Mouse (Mus musculus): Measurements from ENCODE around the gene Errfi1. TPM values are rescaled to one million over a fixed set of nuclear protein-coding genes. Genes with fewer than 3 reads are reported as not detected.
"Not testable (repeated sequence)": the region's sequence is repeated elsewhere in the genome, so short reads cannot be mapped to it uniquely, and the experiment has no call there.

Gene Errfi1
- polyA plus RNA-seq, 1 experiment from 2014 or later: 36.4 TPM

DNA sequence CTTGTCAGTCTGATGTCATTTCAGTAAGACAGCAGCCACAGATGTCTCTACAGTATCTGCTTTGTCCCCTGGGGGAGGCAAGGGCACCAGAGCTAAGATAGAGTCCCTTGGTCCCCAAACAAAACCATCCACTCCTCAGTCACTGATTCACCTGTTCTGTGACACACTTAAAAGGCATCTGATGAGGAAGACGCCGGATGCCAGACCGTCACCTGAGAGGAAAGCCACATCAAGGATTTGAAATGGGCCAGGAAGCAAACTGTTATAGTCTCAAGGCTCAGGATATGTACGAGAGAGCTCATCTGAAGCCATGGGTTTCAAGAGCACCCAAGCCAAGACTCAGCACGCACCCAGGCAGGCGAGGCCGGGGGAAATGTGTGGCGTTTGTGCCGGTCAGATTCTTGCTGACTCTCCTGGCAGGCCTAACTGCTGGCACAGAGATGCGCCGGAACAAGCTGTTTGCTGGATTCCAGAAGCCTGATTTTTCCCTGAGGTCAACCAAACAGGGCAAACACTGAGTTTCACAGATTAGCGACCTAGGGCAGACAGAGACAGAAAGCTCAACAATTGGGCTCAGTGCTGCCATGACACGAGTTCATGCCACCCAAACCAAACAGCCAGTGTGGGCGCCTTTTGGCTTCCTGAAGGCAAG, 49.5 kb downstream of the Errfi1 start:
- H3K27ac ChIP-seq (ENCODE audit: low read length): no peak overlapping the region
- 92% methylated on average over 14 of the region's 14 CpGs for WGBS
- H3K4me1 ChIP-seq (ENCODE audit: control insufficient read depth, insufficient read depth, low read length): no peaks in the 10 kb centered on the region
- H3K36me3 ChIP-seq (ENCODE audit: control insufficient read depth, insufficient read depth, low read length): peaks cover 67% of the 10 kb centered on the region
- H3K27me3 ChIP-seq (ENCODE audit: control insufficient read depth, insufficient read depth, low read length): no peaks in the 10 kb centered on the region
- ATAC-seq (ENCODE audit: insufficient number of reproducible peaks, insufficient read depth, low FRiP score, low read depth): no peak
- H3K9ac ChIP-seq (replicated peaks; ENCODE audit: low read depth, low read length): no peak overlapping the region
- no peaks in the 10 kb centered on the region for H3K9me3 ChIP-seq (ENCODE audit: control insufficient read depth, low read depth, low read length)
- no peak overlapping the region for H3K4me3 ChIP-seq (ENCODE audit: low read depth, low read length)
- H3K4me2 ChIP-seq (replicated peaks; ENCODE audit: low read depth, low read length): no peak overlapping the region

DNA sequence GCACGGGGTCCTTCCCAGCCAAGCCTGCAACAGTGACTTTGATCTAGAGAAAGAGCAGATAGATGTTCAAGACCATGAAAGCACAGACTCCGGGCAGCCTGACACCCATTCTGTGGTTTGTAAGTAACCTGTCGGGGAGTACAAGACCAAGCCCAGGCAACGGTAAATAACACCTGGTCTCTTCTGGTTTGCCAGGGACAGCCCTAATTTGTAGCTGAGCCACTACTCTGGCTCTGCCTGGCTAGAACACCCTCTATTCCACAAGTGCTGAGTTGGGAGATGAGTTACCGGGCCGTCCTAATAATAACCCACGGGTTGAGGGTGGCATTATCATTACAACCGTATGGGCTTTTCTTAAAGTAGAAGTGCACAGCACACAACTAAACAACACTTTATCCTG, 53.4 kb downstream of the Errfi1 start:
- Histone ChIP-seq H3K9ac (replicated peaks; ENCODE audit: low read depth, low read length) (no peak overlapping the region), H3K36me3 (ENCODE audit: control insufficient read depth, insufficient read depth, low read length) (peaks cover 37% of the 10 kb centered on the region), H3K27ac (ENCODE audit: low read length) (no peak overlapping the region), H3K4me2 (replicated peaks; ENCODE audit: low read depth, low read length) (no peak overlapping the region), H3K4me1 (ENCODE audit: control insufficient read depth, insufficient read depth, low read length) (0 out of 2 replicates have a peak, but pooled peaks cover 6% of the 10 kb centered on the region), H3K27me3 (ENCODE audit: control insufficient read depth, insufficient read depth, low read length) (no peaks in the 10 kb centered on the region), H3K9me3 (ENCODE audit: control insufficient read depth, low read depth, low read length) (no peaks in the 10 kb centered on the region), H3K4me3 (ENCODE audit: low read depth, low read length) (no peak overlapping the region)
- ATAC-seq (ENCODE audit: insufficient number of reproducible peaks, insufficient read depth, low FRiP score, low read depth): no peak
- 93% methylated on average over 8 of the region's 8 CpGs for WGBS

DNA sequence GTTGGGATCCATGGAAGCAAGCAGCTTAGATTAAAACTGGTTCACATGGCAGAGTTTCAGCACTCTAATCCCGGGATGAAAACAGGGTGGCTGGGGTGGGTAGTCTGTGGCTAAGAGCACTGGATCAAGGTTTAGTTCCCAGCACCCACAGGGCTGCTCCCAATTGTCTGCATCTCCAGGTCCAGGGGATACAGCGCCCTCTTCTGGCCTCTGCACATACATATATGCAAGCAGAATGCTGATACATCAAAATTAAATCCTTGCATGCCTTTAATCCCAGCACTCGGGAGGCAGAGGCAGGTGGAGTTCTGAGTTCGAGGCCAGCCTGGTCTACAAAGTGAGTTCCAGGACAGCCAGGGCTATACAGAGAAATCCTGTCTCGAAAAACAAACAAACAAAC, 54.8 kb downstream of the Errfi1 start:
- 78% methylated on average over 5 of the region's 5 CpGs for WGBS
- not testable (repeated sequence) for H3K9ac ChIP-seq (replicated peaks; ENCODE audit: low read depth, low read length); H3K27ac ChIP-seq (ENCODE audit: low read length); H3K4me1 ChIP-seq (ENCODE audit: control insufficient read depth, insufficient read depth, low read length); ATAC-seq (ENCODE audit: insufficient number of reproducible peaks, insufficient read depth, low FRiP score, low read depth); H3K4me3 ChIP-seq (ENCODE audit: low read depth, low read length); H3K9me3 ChIP-seq (ENCODE audit: control insufficient read depth, low read depth, low read length); H3K27me3 ChIP-seq (ENCODE audit: control insufficient read depth, insufficient read depth, low read length)
- Histone ChIP-seq H3K36me3 (ENCODE audit: control insufficient read depth, insufficient read depth, low read length) (peaks cover 25% of the 10 kb centered on the region), H3K4me2 (replicated peaks; ENCODE audit: low read depth, low read length) (peak overlapping the region; percentile 76; the same call in 1 of the 2 replicates)

DNA sequence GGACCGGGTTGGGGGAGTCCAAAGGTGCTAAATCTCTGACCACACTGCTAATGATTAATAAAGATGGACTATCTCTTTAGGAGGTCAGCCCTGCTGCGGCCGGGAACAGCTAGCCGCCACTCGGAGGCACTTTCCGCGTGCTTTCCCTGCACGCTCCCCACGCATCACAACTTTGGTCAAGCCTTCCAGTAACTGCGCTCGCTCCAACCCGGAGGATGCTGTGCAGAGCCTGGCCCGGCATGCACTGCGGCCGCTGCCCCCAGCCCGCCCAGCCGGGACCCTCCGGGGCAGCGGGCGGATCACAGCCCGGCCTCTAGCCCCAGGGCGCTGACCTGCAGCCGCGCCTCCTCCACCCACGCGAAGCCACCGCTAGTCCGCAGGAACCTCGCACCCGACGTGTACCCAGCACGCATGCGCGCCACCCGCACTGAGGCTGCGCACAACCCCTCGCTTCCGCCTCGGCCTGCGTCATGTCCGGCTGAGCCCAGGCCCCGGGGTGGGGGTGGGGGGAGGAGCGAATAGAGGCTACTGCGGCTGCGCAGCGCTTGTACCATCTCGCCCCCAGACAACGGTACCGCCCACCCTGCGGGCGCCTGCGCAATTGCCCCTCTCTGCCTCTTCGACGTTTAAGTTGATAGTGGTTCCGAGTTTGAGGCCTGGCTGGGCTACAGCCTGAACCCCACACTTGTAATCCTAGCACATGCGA, 55.9 kb downstream of the Errfi1 start:
- Histone ChIP-seq H3K27me3 (ENCODE audit: control insufficient read depth, insufficient read depth, low read length) (no peaks in the 10 kb centered on the region), H3K4me3 (ENCODE audit: low read depth, low read length) (peak overlapping the region; percentile 91), H3K9ac (replicated peaks; ENCODE audit: low read depth, low read length) (peak overlapping the region; percentile 63), H3K27ac (ENCODE audit: low read length) (peak overlapping the region; percentile 70), H3K9me3 (ENCODE audit: control insufficient read depth, low read depth, low read length) (no peaks in the 10 kb centered on the region), H3K36me3 (ENCODE audit: control insufficient read depth, insufficient read depth, low read length) (peaks cover 17% of the 10 kb centered on the region), H3K4me1 (ENCODE audit: control insufficient read depth, insufficient read depth, low read length) (peaks cover 12% of the 10 kb centered on the region; the same call in 1 of the 2 replicates), H3K4me2 (replicated peaks; ENCODE audit: low read depth, low read length) (peak overlapping the region; percentile 76)
- ATAC-seq (ENCODE audit: insufficient number of reproducible peaks, insufficient read depth, low FRiP score, low read depth): peak; percentile 92
- under 1% methylated on average over 56 of the region's 56 CpGs for WGBS

DNA sequence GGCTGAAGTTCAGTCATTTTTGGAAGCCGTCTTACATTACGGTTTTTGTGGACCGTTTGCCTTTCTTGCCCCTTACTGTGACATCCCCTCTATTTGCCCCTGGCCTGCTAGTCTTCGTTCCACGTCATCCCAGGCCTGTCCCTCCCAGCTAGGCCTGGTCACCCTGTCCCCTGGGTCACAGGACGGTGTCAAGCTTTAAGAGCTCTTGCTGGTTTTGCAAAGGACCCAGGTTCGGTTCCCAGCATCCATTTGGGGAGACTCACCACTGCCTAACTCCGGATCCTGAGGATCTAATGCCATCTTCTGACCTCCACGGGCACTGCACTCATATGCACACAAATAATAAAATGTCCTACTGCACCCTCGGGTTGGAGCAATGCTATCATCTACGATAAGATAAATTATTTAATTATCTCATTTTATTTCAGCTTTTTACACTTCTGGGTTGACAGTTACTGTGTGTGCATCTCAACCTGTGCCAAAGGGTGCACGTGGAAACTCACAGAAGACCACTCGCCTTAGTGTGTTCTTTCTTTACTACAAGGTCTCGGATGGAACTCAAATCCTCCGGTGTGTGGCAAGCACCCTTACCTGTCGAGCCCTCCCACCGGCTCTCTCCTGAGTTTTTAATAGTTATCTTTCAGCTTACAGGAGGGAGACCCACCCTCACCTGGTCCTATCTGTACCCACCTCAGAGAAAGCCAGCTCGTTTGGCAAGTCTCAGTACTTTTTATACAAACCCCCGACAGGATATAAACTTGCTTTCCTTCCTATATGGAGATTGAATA, 56.6 kb downstream of the Errfi1 start:
- H3K27me3 ChIP-seq (ENCODE audit: control insufficient read depth, insufficient read depth, low read length): no peaks in the 10 kb centered on the region
- peak overlapping the region; percentile 63; the same call in 1 of the 2 replicates for H3K27ac ChIP-seq (ENCODE audit: low read length)
- peak overlapping the region; percentile 91; the same call in 1 of the 2 replicates for H3K4me3 ChIP-seq (ENCODE audit: low read depth, low read length)
- peaks cover 18% of the 10 kb centered on the region; the same call in 1 of the 2 replicates for H3K4me1 ChIP-seq (ENCODE audit: control insufficient read depth, insufficient read depth, low read length)
- H3K9me3 ChIP-seq (ENCODE audit: control insufficient read depth, low read depth, low read length): no peaks in the 10 kb centered on the region
- no peak for ATAC-seq (ENCODE audit: insufficient number of reproducible peaks, insufficient read depth, low FRiP score, low read depth)
- H3K9ac ChIP-seq (replicated peaks; ENCODE audit: low read depth, low read length): no peak overlapping the region
- peak overlapping the region; percentile 26 for H3K4me2 ChIP-seq (replicated peaks; ENCODE audit: low read depth, low read length)
- 86% methylated on average over 19 of the region's 19 CpGs for WGBS
- peaks cover 12% of the 10 kb centered on the region for H3K36me3 ChIP-seq (ENCODE audit: control insufficient read depth, insufficient read depth, low read length)

DNA sequence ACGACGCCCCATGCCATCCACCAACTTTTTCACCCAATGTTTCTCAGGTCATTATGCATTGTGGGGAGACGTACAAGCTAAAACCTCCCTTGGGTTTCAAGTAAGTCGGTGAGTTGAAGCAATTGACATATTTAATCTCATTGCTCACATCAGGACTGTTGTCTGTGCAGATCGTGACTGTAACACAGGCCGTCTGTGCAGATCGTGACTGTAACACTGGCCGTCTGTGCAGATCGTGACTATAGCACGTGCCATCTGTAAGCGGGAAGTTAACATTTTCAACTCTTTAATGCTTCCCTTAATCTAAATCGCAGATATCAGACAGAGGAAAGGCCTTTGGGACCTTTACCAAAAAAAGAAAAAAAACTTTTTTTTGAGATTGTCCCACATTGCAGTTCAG, 60.0 kb downstream of the Errfi1 start:
- Histone ChIP-seq H3K4me2 (replicated peaks; ENCODE audit: low read depth, low read length) (peak overlapping the region; percentile 56), H3K9me3 (ENCODE audit: control insufficient read depth, low read depth, low read length) (no peaks in the 10 kb centered on the region), H3K4me1 (ENCODE audit: control insufficient read depth, insufficient read depth, low read length) (peaks cover 17% of the 10 kb centered on the region; the same call in 1 of the 2 replicates), H3K4me3 (ENCODE audit: low read depth, low read length) (peak overlapping the region; percentile 66), H3K36me3 (ENCODE audit: control insufficient read depth, insufficient read depth, low read length) (no peaks in the 10 kb centered on the region), H3K27ac (ENCODE audit: low read length) (peak overlapping the region; percentile 85), H3K27me3 (ENCODE audit: control insufficient read depth, insufficient read depth, low read length) (no peaks in the 10 kb centered on the region), H3K9ac (replicated peaks; ENCODE audit: low read depth, low read length) (peak overlapping the region; percentile 73)
- WGBS: 15% methylated on average over 12 of the region's 12 CpGs
- ATAC-seq (ENCODE audit: insufficient number of reproducible peaks, insufficient read depth, low FRiP score, low read depth): no peak

DNA sequence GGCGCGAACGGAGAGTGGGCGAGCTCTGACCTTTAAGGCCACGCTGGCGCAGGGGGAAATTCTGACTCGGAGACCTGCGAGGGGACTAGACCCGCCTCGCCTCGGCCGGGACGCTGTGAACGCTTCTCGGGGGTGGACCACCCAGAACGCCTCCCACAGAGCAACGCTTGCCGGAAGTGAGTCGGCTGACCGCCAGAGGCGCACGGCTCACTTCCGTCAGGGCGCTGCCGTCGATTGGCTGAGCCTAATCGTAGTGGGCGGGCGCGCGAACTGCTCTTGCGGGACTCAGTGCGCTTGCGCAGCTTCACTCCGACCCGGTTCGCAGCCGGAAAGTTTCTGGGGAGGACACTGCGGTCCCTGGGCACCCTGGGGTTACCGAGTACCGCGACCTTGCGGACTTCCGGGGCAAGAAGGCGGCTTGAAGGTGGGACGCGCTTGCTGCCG, 60.6 kb downstream of the Errfi1 start, which contains the start of the genes Park7 and Tnfrsf9:
Park7 (minus strand) TSS at position 148 of the 444 bp plus-strand sequence.
Tnfrsf9 (plus strand) TSS at position 273 of the 444 bp plus-strand sequence.
- WGBS: under 1% methylated on average over 48 of the region's 48 CpGs
- peaks cover 17% of the 10 kb centered on the region; the same call in 1 of the 2 replicates for H3K4me1 ChIP-seq (ENCODE audit: control insufficient read depth, insufficient read depth, low read length)
- H3K4me2 ChIP-seq (replicated peaks; ENCODE audit: low read depth, low read length): peak within 1 kb of the TSS; percentile 56

More for the DNA sequence above, 60.6 kb downstream of the Errfi1 start, which contains the start of the genes Park7 and Tnfrsf9:
- ATAC-seq (ENCODE audit: insufficient number of reproducible peaks, insufficient read depth, low FRiP score, low read depth): peak; percentile 86
- Histone ChIP-seq H3K27me3 (ENCODE audit: control insufficient read depth, insufficient read depth, low read length) (no peaks in the 10 kb centered on the region), H3K36me3 (ENCODE audit: control insufficient read depth, insufficient read depth, low read length) (no peaks in the 10 kb centered on the region), H3K9me3 (ENCODE audit: control insufficient read depth, low read depth, low read length) (no peaks in the 10 kb centered on the region), H3K27ac (ENCODE audit: low read length) (peak within 1 kb of the TSS; percentile 85), H3K9ac (replicated peaks; ENCODE audit: low read depth, low read length) (peak within 1 kb of the TSS; percentile 73), H3K4me3 (ENCODE audit: low read depth, low read length) (peak within 1 kb of the TSS; percentile 66)

Measured in stomach, embryonic 14.5 days (tissue).